Mouse (Mus musculus) thymus, adult 2 months (tissue): ENCODE measurements at regions not wholly inside any gene's neighbourhood (a gene's known extent, or its start where the extent isn't known, plus 50 kb on each side); places are given as distances from the start of the nearest gene placed in this dataset.

Source experiments
- CTCF ChIP-seq: fragments of 200-500 bp; IDR thresholded peaks from 2 replicates; pipeline ENCODE4 v1.5.1; 2012; ENCODE audit warnings: mild to moderate bottlenecking, control low read depth, low read length, moderate library complexity, borderline replicate concordance; ENCODE audit not compliant: control insufficient read depth, poor library complexity, insufficient read depth; ENCODE audit errors: extremely low read depth
- POLR2A ChIP-seq: fragments of 200-500 bp; IDR thresholded peaks from 2 replicates; pipeline ENCODE4 v1.6.1; 2012; ENCODE audit warnings: mild to moderate bottlenecking, low read length, control low read depth, moderate library complexity; ENCODE audit not compliant: control insufficient read depth, poor library complexity, insufficient read depth; ENCODE audit errors: extremely low read depth

DNA sequence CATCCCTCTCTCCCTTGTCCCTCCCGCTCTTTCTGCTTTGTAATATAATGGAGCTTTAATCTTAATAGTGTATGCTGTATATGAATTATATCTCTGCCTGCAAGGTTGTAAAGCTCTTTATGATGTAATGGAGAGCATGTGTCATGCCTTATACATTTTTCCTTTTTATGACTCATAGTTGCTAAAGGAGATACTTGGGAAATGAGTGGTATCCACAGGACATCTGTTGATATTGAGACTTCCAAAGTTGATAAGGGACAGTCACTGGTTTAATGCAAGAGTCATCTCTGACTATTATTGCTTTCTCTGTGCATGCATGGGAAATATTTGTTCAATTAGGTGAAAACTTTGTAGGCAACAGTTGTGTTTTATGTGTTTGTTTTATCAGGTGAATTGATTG, 152.6 kb upstream of the Tars start:
- no peak for TF ChIP-seq CTCF
- no peak for TF ChIP-seq POLR2A
